Mouse (Mus musculus): Measurements from ENCODE around the gene Vezt. TPM values are rescaled to one million over a fixed set of nuclear protein-coding genes. Genes with fewer than 3 reads are reported as not detected.

The Vezt gene
- total RNA-seq, 2 experiments from 2014 or later: 58.2 to 62.3 TPM

DNA sequence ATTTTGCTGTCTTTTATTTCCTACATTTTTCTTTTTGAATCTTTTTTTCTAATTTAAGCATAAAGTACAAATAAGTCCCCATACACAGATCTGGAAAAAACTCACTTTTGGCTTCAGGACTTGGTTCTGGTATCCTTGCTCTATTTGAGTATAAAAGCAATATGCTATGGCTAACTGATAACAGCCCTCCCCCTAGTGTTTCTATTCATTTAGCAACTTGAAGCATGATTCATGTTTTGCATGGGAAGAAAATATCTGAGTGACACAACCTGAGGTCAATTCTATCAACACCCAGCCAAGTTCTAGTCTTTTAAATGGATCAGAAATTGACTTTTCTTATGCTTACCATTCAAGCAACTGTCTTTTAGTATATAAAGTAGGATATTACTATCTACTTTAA lies 68.1 kb downstream of the Vezt start:
- DNase-seq (ENCODE audit: low spot score in 2 of 2): no peak

DNA sequence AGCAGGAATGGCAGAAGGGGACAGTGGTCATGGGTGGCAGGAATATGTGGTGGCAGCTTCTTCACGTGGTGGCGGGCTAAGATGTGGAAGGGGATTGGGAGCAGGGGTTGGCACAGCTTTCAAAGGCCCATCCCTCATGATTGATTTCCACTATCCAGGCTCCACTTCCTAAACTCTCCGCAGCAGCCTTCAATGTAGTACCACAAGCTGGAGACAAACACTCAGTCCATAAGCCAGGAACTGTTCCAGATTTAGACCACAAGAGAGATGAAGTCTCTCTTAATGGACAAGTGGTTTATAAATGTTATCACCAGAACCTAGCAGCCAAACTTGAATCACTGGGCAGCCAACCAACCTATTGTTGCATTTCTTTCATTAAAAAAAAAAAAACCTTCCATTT lies 81.6 kb downstream of the Vezt start:
- DNase-seq (ENCODE audit: low spot score in 2 of 2): no peak

DNA sequence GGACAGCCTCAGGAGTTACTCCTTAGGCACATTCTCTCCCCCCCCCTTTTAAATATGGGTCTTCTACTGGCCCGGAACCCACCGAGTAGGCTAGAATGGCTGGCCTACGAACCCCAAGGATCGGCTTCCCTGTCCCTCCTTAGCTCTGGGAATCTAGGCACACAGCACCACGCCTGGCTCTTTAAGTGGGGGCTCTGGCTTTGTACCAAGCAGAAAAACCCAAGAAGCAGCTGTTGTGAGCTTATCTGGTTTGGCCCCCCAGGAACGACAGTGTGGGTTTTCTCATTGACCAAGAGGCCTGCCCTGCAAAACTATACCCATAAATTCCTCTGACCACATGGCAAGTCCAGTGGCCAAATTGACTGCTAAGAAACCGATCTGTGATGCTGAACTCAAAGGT lies 82.1 kb downstream of the Vezt start:
- DNase-seq (ENCODE audit: low spot score in 2 of 2): no peak

DNA sequence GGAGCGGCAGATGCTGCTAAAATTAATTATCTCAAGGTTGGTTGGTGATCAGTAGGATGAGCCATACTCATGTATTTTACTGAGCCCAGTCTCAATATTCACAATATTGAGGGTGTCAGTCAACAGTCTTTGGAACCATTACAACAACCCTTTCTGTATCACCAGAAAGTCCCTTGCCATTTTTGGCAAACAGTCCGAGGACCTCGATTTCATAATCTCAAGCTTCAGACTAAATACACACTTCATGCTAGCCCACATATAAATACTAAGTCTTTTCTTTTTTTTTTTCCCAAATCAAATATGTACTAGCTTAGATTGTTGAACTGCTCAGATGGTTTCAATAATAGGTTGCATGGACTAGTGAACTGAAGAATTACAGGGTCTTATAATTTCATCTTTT lies 84.6 kb downstream of the Vezt start:
- DNase-seq (ENCODE audit: low spot score in 2 of 2): no peak

DNA sequence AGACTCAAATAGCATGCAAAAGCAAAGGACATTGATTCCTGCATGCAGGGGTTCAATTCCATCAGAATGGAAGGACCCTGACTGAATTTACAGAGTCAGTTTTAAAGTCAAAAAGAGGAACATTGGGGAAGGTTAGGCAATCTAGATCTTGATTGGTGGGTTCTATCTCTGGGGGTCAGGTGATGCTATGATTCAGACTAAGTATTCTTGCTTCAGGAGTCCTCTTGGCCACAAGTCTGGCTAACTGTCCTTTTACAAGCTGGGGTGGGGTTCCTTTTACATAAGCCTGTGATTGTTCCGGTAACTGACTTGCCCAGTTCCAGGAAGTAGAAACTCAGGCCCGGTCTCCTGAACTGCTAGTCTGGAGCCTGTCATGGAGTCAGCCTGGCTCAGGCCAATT lies 85.7 kb downstream of the Vezt start:
- no peak for DNase-seq (ENCODE audit: low spot score in 2 of 2)

DNA sequence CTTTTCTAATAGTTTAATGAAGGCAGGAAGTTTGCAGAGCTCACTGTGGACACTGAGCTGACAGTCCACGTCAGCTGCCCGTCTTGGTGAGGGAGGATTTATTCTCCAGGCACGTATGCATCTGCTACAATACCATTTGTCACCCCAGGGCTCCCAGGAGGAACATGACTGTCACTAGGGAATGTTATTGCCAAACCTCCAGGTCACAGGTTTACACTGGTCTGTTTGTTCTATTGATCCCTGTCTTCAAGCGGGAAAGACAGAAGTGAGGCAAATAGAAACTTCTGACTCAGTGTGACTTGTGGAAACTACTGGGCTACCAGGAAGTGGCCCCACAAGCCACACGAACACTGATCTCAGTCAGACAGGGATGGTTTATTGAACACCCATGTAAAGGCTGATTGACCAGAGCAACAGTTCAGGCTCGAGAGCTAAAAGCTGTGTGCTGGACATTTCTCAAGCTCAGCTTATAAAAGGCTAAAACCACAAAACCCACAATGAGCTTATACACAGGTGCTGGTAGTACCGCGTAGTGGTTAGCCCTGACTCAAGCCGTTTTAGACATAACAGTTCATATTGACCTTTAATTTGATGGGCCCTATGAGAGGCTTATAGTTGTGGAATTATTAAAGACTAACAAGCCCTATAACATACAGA lies 89.6 kb downstream of the Vezt start:
- no peak for DNase-seq (ENCODE audit: low spot score in 2 of 2)

DNA sequence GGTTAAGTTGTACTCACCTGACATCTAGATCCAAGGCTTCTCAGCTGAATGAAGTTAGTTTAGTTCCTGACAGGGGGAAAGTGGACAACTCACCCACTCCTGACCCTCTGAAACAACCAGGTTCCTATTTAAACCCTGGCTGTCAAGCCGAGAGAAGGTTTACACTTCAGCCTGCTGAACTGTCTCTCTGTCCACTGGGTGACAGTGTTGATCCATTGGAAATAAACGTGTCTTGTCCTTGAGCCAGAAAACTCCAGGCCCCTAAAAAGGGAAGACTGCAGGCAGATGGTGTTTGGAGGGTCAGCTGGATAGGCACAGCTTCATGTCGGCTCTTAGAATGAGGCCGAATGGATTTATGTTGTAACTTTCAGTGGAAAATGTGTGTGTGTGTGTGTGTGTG lies 90.3 kb downstream of the Vezt start:
- DNase-seq (ENCODE audit: low spot score in 2 of 2): peak; percentile 19 to 50

DNA sequence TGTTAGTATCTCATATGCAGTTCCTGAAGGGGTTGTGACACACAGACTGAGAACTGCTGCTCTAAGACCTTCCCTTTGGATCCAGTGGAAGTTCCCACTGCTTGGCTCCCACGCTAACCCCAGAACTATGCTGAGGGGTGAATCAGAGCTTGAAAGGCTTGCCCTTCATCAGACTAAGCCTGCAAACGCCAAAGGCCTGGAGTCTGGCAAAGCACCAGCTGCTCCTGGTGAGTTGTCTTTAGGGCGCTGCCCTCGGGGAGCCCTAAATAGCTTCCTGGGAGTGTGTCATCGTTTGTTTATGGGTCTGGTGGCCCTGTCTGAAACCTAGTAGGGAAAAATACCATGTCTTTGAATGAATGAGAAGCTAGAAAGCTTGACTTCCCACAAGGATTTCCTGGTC lies 91.4 kb downstream of the Vezt start:
- DNase-seq (ENCODE audit: low spot score in 2 of 2): no peak

DNA sequence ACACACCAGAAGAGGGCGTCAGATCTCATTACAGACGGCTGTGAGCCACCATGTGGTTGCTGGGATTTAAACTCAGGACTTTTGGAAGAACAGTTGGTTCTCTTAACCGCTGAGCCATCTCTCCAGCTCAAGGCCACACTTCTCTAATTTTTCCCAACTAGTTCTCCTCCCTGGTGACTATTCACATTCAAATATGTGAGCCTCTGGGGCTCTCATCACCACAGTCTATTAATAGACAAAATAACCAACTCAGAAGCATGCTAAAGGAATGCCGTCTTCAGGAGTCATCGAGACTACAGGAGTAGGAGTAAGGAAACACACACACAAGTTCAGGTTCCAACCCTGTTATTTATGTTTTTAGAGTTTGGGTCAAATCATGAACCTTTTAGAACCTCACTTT lies 95.3 kb downstream of the Vezt start:
- no peak for DNase-seq (ENCODE audit: low spot score in 2 of 2)

DNA sequence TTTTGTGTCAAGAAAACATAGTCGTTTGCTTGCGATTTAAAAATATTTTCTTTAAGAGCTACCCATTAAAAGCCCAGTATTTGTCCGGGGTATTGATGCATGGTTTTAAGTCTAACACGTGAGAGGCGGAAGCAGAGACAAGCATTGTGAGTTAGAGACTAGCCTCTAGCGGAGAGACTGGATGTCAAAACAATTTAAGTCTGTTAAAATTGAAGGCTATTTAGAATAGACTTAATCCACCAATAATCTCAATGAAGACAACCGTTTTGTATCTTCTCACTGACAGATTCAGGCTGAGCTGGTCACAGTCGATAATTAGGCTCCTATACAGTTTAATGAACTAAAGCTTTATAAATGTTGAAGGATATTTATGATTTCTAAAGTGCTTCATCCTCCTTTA lies 95.9 kb downstream of the Vezt start:
- DNase-seq (ENCODE audit: low spot score in 2 of 2): no peak

DNA sequence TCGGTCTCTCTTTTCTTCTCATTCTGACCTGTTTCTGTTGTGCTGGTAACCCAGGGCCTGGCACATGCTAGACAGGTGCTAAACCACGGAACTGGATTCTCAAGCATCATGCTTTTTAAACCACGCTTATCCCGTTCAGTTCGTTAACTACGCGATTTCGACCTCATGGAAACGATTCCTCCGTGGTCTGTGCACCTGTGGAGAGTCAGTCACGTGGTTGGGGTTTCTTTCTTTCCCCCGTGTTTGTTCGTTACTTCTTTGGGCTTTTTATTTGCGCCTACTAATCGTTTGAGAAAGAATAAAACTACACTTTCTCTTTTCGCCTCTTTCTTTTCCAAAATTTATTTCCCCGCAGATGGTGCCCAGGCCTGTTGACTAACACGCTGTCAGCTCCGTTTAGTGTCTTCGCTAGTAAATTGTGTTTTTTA lies 96.8 kb downstream of the Vezt start:
- peak in 1 of 2 experiments; percentile 13 for DNase-seq (ENCODE audit: low spot score in 2 of 2)

DNA sequence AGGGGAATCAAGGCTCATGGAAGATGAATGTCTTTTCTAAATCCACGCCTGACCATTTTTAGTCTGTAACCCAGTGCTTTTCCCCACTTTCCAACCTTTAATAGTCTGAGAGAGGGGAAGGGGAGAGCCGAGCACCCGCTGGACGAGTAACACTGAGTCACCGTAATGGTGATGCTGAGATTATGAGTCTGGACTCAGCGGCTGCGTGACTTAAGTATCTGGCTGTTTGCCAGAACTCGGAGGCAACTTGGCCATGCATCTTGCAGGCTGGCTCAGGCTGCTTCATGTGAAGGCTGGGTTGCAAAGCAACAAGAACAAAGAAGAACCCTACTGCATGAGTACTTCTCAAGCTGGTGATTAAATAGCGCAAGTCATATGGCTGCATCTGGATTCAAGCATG lies 101.6 kb downstream of the Vezt start:
- peak in 1 of 2 experiments; percentile 21 for DNase-seq (ENCODE audit: low spot score in 2 of 2)

DNA sequence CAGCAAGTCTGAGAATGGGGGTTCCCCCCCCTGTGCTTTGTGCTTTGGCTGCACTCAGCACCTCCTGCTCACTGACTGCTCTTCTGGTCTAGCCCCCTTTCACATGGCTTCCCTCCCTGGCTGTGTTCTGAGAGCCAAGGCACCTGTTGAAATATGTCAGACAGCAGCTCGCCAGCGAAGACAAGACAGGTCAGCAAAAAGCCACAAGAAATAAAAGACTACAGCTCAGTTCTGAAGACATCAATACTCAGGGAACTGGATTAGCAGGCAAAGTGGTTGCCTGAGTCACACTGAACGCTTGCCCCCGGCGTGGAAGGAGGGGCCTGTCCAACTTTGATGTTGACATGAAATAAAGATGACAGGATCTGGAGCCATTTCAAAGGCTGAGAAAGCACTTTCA lies 102.8 kb downstream of the Vezt start:
- DNase-seq (ENCODE audit: low spot score in 2 of 2): no peak

DNA sequence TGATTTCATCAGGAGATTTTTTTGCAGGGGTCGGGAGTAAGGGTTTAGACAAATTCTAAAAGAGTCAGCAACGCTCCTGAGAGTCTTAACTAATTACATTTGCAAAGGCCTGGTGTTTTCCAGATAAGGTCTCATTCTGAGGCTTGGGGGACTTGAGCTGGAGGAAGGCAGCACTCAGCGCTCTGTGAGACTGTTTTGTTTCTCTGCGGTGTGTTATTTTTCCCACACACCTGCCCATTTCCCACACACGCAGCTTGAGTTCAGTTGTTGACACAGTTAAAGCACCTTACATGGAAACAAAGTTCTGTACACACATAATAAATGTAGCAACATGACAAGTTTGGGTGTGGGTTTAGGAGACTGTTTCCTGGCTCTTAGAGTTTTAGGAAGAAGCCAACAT lies 103.6 kb downstream of the Vezt start:
- DNase-seq (ENCODE audit: low spot score in 2 of 2): no peak

DNA sequence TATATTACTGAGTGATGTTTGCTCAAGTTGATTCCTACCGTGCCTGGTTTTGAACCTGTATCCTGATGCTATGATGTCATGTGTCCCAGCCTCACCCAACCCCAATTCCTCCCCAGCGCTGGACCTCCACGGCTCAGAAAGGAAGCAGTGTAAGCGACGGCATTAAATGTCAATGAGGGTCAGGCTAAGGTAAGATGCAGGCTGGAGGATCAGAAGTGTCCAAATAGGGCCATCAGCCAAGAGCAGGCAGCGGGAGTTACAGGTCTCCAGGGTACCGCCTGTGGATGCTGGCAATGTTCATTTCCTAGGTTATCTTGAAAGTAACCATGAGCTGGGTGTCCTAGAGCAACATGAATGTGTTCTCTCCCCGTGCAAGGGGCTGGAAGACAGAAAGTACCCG lies 104.2 kb downstream of the Vezt start:
- DNase-seq (ENCODE audit: low spot score in 2 of 2): peak in 1 of 2 experiments; percentile 11

DNA sequence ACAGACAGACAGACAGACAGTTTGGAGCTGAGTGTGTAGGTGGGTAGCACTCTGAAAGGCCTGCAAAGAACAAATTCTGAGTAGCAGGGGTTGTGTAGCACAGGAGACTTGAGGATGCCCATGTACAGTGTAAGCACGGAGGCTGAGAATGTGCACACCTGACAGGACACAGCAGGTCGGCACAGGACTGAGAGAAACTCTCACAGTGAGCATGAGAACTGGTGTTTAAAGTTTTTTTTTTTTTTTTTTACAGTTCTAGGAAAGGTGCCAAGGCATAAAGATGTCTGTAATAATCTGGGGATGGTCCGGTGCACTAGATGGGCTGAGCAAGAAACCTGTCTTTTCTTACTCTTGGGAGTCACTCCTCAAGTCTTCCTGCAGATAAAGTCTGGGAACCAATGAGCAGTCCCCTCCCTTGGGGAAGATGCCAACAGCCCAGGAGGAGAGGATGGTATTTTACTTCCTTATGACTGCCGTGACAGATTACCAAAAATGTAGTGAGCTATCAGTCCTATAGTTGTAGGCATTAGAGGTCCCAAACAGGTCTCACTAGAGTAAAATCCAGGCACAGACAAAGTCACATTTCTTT lies 105.3 kb downstream of the Vezt start:
- no peak for DNase-seq (ENCODE audit: low spot score in 2 of 2)

DNA sequence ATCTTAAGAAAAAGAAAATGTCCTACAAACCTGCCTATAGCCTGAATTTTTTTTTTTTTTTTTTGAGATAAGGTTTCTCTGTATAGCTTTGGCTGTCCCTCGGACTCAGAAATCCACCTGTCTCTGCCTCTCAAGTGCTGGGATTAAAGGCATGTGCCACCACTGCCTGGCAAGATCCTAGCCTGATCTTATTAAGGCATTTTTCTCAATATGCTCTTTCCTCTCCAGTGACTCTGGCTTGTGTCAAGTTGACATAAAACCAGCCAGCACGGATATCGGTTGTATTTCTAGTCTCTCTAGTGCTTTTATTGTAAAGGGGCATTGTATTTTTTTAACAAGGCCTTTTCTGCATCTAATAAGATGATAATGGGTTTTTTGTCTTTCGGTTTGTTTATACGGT lies 111.0 kb downstream of the Vezt start:
- DNase-seq (ENCODE audit: low spot score in 2 of 2): no peak

DNA sequence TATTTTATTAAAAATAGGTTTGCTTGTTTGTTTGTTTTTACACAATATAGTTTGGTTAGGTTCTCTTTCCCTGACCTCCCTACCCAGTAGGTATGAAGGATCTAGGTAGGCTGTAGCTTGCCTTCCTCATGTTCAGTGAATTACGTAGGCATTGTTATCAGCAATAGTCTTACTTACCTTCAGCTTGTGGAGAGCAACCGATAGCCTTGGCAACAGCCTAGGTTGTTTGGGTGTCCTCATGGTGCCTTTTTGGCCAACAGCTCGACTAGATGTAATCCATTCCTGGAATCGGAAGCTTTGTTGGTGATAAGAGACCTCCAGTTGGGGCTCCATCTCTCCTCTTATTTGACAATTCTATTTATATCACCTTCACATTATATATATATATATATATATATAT lies 114.5 kb downstream of the Vezt start:
- no peak for DNase-seq (ENCODE audit: low spot score in 2 of 2)

DNA sequence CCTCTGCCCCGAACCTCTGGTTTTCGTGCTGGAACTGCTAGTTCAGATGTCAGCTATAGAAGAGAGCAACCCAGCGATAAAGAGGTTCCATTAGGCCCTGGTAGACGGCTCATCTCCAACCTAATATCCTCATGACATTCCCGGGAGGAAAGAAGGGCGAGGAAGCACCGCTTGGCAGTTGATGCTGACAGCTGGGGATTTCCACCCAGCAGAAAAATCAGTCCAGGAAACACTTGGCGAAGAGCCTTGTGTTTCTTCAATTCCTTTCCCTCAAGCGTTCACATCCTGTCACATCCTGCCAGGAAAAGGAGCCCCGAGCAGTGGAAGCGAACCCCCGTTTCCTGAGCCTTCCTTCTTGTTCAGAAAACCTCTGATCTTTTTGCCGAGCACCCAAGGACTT lies 116.4 kb downstream of the Vezt start:
- DNase-seq (ENCODE audit: low spot score in 2 of 2): peak; percentile 19 to 35

DNA sequence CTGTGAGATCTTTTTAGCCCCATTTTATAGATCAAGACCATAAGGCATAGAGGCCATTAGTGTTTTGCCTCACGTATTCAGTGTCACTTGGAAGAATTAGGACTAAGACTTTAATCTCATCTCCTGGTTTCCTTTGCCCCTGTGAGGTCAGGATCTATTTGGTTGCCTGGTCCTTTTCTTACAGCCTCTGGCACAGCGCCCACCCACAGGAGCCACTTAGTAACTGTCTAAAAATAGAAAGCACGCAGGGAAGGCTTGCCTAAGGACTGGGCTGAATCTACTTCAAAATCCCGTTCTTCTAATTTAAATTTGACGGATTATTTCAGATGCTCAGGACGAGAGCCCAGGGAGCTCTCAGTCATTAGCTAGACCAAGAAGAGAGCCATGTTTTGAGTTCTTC lies 116.9 kb downstream of the Vezt start:
- DNase-seq (ENCODE audit: low spot score in 2 of 2): no peak

DNA sequence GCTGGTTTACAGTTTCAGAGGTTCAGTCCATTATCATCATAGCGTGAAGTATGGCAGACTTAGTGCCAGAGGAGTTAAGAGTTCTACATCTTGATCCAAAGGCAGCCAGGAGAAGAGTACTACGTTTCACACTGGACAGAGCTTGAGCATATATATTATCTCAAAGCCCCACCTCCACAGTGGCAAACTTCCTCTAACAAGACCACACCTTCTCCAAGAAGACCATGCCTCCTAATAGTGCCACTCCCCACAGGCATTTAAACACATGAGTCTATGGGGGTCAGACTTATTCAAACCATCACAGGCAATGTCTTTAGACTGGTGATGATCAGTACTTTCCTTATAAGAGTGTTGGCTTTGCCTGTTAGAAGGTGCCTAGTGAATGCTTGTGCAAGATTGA lies 117.5 kb downstream of the Vezt start:
- DNase-seq (ENCODE audit: low spot score in 2 of 2): no peak

DNA sequence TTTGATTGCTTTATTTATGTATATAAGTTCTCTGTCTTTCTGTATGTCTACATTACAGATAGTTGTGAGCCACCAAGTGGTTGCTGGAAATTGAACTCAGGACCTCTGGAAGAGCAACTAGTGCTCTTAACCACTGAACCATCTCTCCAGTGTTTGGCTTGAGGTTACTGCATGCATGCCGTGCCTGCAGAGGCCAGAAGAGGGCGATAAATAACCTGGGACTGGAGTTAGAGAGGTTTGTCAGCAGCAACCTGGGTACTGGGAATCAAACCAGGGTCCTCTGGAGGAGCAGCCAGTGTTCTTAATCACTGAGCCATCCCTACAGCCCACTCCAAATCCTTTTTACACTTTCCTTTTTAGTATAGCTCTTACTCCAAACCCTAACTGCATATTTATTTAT lies 118.8 kb downstream of the Vezt start:
- DNase-seq (ENCODE audit: low spot score in 2 of 2): no peak

DNA sequence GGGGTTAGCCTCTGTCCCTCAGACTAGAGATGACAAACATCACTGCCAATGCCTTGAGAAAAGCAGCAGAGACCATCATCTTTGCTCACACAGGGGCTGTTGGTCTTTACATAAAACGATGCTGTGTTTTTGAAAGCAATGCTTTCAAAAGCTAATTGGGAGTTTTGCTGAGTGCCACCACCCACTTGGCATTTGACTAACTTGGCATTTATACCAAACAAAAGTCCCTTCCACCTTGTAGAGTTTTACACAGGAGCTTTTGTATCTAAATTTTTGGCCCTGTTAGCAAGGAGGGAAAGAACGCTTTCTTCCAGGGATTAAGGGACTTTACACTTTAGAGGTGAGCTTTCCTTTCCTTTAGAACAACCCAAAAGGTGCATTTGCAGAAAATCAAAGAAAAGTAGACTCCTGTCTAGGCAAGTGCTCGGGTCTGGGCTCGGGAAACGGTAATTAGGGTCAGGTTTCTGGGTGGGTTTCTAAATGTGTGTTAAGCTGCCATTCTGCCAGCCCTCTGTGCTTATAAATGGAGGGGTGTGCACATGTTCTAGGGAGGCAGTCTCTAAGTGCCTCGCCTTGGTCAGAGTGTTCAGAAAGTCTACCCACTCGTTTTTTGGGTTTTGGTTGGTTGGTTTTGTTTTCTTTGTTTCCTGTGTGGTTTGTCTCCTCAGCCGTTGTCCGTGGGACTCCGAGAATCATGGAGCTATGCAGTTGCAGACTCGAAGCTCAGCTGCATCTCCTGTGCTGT lies 119.9 kb downstream of the Vezt start:
- no peak for DNase-seq (ENCODE audit: low spot score in 2 of 2)
